Mouse (Mus musculus) C2C12 (cell line): ENCODE results near the gene Pdgfc. TPM values are rescaled to one million over a fixed set of nuclear protein-coding genes. Genes with fewer than 3 reads are reported as not detected.

Experiments
- H3K27me3 ChIP-seq: one replicate; pipeline ENCODE4 v1.6.1; 2011; ENCODE audit not compliant: control insufficient read depth, insufficient read depth, insufficient read length
- H3K36me3 ChIP-seq: one replicate; pipeline ENCODE4 v1.6.1; 2011; ENCODE audit not compliant: control insufficient read depth, insufficient read depth
- H3K4me3 ChIP-seq: one replicate; pipeline ENCODE4 v1.5.1; 2011; ENCODE audit warnings: mild to moderate bottlenecking, control low read depth; ENCODE audit not compliant: poor library complexity, insufficient read depth, severe bottlenecking
- H3K79me2 ChIP-seq: one replicate; pipeline ENCODE4 v1.6.1; 2011; ENCODE audit not compliant: control insufficient read depth, insufficient read depth
- H3K79me3 ChIP-seq: one replicate; pipeline ENCODE4 v1.6.1; 2011; ENCODE audit warnings: low read depth, control low read depth
- H3ac ChIP-seq: one replicate; pipeline ENCODE3; 2011; ENCODE audit warnings: low read depth; ENCODE audit not compliant: control insufficient read depth, insufficient read length
- CEBPB ChIP-seq: IDR thresholded peaks from one replicate; pipeline ENCODE4 v1.6.1; 2011; ENCODE audit warnings: low read depth, mild to moderate bottlenecking, control low read depth, moderate library complexity
- CTCF ChIP-seq: IDR thresholded peaks from one replicate; pipeline ENCODE4 v1.5.1; 2011; ENCODE audit not compliant: control insufficient read depth, insufficient read depth, insufficient read length
- FOSL1 ChIP-seq: IDR thresholded peaks from one replicate; pipeline ENCODE4 v1.8.0; 2011; ENCODE audit warnings: mild to moderate bottlenecking, low read length; ENCODE audit not compliant: poor library complexity, insufficient read depth, severe bottlenecking
- MAX ChIP-seq: IDR thresholded peaks from one replicate; pipeline ENCODE4 v1.6.1; 2011; ENCODE audit warnings: mild to moderate bottlenecking, control low read depth
- MYOD1 ChIP-seq: IDR thresholded peaks from one replicate; pipeline ENCODE4 v1.6.1; 2011; ENCODE audit warnings: low read depth; ENCODE audit not compliant: control insufficient read depth, insufficient read length
- MYOG ChIP-seq: IDR thresholded peaks from one replicate; pipeline ENCODE4 v1.6.1; 2011; ENCODE audit not compliant: control insufficient read depth, insufficient read length; ENCODE audit errors: extremely low read depth
- USF1 ChIP-seq: IDR thresholded peaks from one replicate; pipeline ENCODE4 v1.6.1; 2011; ENCODE audit warnings: low read depth, mild to moderate bottlenecking, control low read depth, moderate library complexity
- polyA plus RNA-seq: library from polyadenylated mRNA; unstranded; fragments of >200 nt; fragmentation: generic; extraction: Trizol; gene quantifications from one replicate; pipeline ENCODE4 v1.2.1, GENCODE M21; 2012; ENCODE audit warnings: missing spikeins

Gene Pdgfc
- polyA plus RNA-seq, 1 experiment = 13.3 TPM

- Histone ChIP-seq H3K36me3 (no peaks in the 10 kb centered on the region), H3K4me3 (peak overlapping the region; percentile 77), H3K27me3 (no peaks in the 10 kb centered on the region), H3ac (peak overlapping the region; percentile 69), H3K79me2 (peaks cover 55% of the 10 kb centered on the region), H3K79me3 (peaks cover 45% of the 10 kb centered on the region)
- TF ChIP-seq USF1 (no peak), CTCF (no peak), MYOD1 (no peak), MAX (no peak), CEBPB (no peak), MYOG (no peak), FOSL1 (no peak)
These were observed 1.2 kb downstream of the Pdgfc start for GRCm38 (mm10) chr3:81037312-81037859.

DNA sequence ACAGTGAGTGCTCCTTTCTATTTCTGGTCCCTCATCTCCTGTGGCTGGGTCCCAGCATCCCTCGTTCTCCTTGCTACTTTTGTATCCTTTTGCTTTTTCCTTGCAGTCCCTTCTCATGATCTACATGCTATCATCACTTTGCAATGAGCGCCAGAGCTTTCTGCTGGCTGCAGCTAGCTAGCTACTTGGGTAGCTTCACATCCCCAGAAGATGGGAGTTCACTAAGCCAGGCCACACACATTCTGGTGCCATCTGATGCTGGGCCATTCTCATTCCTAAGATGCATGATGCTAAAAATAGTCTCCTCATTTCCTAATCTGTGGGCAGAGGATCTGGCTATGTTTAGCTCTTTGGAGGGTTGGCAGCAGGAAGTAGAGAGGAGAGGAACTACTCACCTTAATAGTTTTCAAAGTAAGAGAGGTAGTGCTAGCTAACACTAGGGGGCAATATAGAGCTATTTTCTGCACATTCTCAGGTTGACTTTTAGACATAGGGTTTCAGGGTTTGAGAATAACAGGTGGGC, 3.0 kb downstream of the Pdgfc start:
- H3K79me3 ChIP-seq = peaks cover 57% of the 10 kb centered on the region
- H3ac ChIP-seq = no peak overlapping the region
- TF ChIP-seq MYOD1 = no peak
- no peak for TF ChIP-seq CTCF
- TF ChIP-seq MAX = no peak
- H3K36me3 ChIP-seq = no peaks in the 10 kb centered on the region
- H3K4me3 ChIP-seq = peak overlapping the region; percentile 77
- H3K27me3 ChIP-seq = no peaks in the 10 kb centered on the region
- H3K79me2 ChIP-seq = peaks cover 74% of the 10 kb centered on the region

DNA sequence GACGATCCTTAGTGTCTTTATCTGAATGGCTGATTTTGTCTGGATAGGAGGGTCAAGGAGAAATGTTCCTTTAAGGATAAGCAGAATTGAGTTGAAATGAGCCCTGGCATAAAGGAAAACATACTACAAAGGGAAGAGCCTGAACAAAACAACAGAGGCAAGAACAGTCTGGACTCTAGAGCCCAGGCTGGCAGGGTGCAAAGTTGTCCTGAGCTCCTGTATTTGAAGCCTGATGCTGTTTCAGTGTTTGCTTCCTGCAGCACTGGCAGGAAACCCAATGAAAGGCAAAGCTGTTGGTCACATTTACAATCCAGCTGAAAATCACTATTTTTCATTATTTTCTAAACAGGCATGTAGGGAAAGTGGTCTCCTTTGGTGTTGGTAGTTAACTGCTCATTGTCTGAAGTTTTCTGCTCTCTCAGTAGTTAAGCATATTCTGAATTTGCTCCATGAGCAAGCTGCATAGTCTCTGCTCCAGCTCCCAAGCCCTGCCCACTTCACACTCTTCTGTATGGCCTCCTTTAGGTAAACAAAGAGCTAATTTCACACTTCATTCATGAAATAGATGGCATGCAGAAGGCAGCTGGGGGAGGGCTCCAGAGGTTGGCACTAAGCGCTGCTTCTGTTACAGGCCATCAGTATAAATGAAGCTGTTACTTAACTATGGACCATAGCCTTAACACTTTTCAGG, 8.6 kb downstream of the Pdgfc start:
- no peaks in the 10 kb centered on the region for H3K36me3 ChIP-seq
- H3K79me3 ChIP-seq = peaks cover 67% of the 10 kb centered on the region
- H3K79me2 ChIP-seq = peaks cover 100% of the 10 kb centered on the region
- TF ChIP-seq MYOD1 (no peak), MAX (no peak), FOSL1 (no peak), CTCF (no peak), CEBPB (no peak), MYOG (no peak), USF1 (no peak)
- H3K27me3 ChIP-seq = no peaks in the 10 kb centered on the region
- H3K4me3 ChIP-seq = no peak overlapping the region
- H3ac ChIP-seq = no peak overlapping the region

DNA sequence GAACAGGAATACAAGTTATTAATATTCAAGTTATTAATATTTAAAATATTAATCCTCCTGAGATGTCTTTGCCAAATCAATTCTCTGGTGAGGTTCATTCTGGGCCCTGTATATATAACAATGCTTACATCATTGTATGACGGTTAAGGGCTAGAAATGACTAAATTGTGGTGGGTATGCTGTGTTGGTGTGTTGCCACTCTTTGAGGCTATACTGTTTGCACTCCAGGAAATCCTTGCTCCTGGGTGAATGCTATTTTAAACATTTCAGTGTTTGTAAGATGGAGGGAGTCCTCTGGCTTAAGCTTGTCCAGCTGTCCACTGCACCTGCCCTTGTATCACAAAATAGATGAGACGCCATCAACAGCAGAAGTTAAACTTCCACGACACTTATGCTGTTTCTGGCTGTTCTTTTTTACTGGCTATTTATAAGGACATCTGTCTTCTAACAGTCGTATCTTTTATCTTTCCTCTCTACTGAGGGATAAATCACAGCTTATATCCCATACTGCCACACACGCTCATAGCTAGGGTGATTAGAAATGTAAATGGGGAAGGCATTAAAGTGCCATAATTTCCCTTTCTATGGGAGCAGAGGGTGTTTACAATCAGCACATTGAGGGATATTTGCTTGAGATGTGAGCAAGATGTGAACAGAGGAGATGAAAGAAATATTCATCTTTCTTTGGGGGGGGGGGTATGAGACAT, 9.3 kb downstream of the Pdgfc start:
- no peaks in the 10 kb centered on the region for H3K27me3 ChIP-seq
- peaks cover 100% of the 10 kb centered on the region for H3K79me2 ChIP-seq
- peaks cover 66% of the 10 kb centered on the region for H3K79me3 ChIP-seq
- no peak overlapping the region for H3K4me3 ChIP-seq
- H3K36me3 ChIP-seq = no peaks in the 10 kb centered on the region
- H3ac ChIP-seq = no peak overlapping the region
- no peak for TF ChIP-seq MYOD1
- no peak for TF ChIP-seq MAX
- no peak for TF ChIP-seq CTCF
- TF ChIP-seq CEBPB = no peak
- TF ChIP-seq MYOG = no peak
- TF ChIP-seq USF1 = no peak
- TF ChIP-seq FOSL1 = no peak

DNA sequence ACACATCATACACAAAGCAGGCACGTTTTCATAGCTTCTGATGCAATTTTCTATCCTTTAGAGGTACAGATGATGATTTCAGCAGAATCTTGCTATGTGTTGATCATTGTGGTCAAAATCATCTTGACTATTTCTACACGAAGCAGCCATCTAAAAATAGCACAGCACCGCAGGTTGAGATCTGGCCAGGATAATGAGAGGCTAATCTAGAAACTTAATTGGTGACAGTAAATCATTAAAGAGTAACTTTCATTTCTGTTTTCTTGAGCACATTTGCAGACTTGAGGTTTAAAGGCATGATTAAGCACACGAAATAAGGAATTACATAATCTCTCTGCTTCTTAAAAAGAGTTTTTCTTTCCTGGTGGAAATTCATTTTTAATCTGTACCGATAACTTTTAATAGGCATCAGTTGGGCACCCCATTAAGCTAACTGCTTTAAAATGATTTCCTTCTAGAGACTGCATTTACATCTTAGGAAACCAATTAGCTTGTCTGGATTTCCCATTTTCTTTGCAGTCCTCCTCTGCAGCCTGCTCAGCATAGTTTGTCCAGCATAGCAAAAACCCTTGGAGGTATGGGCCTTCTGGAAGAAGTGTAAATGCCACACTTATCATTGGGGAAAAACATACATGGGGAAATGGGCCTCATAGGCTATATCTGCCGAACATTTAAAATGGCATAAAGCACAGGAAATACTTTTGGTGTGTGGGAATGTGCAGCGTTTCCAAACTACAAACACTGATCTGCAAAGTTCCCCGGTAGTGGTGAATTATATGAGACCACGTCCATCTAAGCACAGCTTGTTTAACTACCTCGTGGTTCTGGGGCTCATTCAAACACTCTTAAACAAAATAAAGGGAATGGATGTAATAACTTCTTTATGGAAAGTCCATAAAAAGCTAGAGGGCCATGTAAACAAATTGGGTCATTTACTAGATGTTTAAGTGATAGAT, 10.7 kb downstream of the Pdgfc start:
- H3K79me3 ChIP-seq = peaks cover 61% of the 10 kb centered on the region
- H3K4me3 ChIP-seq = no peak overlapping the region
- H3K36me3 ChIP-seq = no peaks in the 10 kb centered on the region
- TF ChIP-seq MYOG (no peak), FOSL1 (no peak), CTCF (no peak), MAX (no peak), USF1 (no peak), MYOD1 (no peak), CEBPB (no peak)
- peaks cover 100% of the 10 kb centered on the region for H3K79me2 ChIP-seq
- H3ac ChIP-seq = no peak overlapping the region
- no peaks in the 10 kb centered on the region for H3K27me3 ChIP-seq
